Mouse (Mus musculus): ENCODE measurements around the gene Cenpb.

Cenpb gene

DNA sequence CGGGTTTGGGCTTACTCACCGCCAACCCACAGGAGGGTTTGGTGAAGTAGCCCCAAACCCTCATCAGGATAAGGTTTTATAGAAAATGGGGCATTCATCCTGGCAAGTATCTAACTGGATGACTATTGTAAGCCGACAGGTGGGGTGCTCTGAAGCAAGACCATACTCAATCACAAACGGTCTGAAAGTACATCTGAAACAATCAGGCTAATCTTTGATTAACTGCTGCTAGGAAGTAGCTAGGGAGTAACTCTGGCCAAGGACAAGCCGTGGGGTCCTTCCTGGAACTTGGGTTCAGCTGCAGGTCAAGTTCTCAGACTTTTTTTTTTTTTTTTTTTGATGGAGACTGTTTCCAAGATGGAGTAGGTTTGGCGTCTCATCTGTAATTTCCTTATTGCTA lies 11.9 kb downstream of the Cenpb start:
- DNase-seq (ENCODE audit: low read depth, low spot score) = no peak

DNA sequence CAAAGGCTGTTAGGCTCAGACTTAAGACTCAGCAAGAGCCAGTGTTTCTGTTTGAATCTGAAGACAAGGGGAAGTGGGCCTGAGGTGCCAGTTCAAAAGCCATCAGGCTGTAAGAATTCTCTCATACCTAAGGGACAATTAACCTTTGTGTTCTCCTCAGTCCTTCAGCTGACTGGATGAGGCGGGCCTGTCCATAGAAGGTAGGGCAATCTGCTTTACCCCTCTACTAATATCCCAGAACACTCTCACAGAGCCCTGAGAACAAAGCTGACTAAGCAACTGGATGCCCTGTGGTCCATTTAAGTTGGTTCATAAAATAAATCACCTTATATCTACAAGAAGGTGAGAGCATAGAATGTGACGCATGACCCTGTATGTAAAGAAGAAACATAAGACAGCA lies 13.7 kb downstream of the Cenpb start:
- no peak for DNase-seq (ENCODE audit: low read depth, low spot score)

DNA sequence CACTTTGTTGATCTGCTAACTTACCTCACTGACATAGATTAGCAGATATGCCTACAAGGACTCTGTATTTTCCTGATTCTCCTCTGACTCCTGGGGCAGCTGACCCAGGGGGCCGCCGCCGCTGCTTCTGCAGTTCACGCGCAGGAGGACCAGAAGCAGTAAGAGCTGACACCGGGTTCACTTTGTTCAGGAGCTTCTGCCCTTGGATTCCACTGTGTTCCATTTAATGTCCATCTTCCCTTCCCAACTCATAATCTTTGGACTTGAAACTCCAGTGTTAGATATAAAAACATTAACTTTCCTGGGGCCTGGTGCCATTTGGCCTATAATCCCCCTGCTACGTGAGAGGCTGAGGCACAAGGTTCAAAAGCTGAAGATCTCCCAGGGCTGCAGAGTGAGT lies 15.9 kb downstream of the Cenpb start:
- no peak for DNase-seq (ENCODE audit: low read depth, low spot score)

DNA sequence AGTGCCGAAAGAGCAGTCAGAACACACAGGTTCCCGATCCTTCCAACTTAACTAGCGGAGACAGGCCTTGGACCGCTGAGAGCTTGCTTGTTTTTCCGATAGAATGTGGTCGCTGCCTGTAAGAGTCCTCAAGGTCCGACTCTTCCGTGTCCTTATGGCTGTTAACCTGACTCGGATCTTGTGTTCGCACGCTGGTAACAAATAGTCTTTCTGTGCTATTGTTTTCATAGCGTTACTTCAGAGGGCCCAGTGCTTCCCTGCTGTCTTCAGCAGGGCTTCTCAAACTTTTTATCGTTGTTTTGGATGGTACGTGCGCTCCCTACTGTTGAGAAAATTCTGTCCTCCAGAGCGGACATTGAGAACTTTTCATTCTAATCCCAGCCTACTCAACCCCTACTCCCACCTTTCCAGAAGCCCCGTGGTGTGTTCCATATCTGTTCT lies 19.2 kb downstream of the Cenpb start:
- DNase-seq (ENCODE audit: low read depth, low spot score) = no peak

DNA sequence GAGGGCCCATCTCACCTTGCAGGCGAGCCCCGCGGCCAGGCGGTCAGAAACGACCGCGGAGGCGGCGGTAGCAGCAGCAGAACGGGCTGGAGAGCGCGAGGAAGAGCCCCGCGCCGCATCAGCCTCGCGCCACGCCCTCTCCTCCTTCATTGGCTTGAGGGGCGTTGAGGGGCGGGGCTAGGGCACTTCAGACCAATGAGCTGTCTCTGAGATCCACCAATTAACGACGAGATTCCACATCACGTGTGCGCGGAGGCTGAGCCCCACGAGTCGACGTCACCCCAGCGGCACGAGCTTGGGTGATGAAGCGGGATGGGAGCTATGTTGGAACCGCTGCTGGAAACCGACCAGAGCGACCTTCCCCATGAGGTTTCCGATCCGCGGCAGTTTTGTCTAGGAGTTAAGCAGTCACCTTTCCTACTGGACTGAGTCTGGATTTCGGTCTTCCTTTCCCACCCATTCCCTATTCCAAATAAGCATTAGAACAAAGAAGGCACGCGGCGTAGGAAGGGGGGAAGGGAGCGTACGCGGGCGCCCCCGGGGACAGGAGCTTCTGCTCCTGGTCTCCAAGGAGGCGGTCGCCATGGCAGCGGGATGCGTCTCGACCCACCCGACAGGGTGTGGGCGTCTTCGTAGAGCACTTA lies 19.8 kb downstream of the Cenpb start, which contains the start of gene 1700037H04Rik:
1700037H04Rik (minus strand) TSS at position 144 of the 644 bp plus-strand sequence.
- peak; percentile 98 for DNase-seq (ENCODE audit: low read depth, low spot score)

DNA sequence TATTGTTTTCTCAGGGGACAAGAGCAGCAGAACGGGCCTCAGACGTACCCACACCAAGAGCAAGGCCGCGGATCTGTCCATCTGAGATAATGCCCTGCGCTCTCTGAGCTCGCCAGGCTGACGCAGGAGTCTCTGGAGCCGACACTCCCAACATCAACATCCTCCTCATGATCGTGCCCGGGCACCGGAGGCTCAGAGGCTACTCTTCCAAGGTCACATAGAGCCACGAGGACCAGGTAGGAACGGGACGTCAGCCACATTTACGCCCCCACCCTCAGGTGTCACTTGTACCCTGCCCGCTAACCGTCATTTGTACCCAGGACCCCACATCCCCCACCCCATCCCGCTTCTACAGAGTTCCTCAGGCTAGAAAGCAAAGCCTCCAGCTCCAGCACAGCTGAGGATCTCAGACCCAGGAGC lies 20.4 kb downstream of the Cenpb start:
- no peak for DNase-seq (ENCODE audit: low read depth, low spot score)

DNA sequence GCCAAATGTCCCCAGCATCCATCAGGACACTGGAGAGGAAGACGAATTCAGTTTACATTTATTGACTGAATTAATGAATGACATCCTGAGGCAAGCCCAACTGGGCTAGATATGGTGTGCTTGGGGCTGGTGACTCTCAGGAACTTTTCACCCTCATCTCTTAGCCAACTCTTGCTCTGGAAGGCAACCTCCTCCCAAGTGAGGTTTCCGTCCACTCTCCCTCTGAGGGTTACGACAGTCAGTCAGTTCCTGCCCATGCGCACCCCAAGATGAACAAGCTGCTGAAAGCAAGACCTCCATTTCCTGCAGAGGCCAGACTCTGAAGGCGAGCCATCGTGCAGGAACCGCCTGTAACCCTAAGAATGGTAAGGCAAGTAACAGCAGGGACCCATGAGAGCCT lies 22.9 kb downstream of the Cenpb start:
- DNase-seq (ENCODE audit: low read depth, low spot score) = no peak

DNA sequence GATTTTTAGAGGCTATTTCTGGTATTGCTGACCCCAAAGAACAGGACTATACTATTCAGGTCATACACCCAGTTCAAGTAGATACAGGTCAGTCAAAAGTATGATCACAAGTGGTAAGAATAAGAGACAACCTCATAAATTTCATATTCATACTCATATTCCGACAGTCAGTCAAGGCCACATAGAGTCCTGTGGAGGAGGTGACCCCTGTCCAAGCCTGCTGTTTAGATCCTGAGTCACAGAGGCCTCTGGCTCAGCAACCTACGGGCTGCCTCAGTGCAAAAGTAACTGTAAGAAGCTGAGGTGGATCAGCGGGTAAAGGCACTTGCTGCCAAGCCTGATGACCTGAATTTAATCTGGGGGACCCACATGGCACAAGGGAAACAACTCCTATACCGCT lies 25.8 kb downstream of the Cenpb start:
- DNase-seq (ENCODE audit: low read depth, low spot score) = no peak

DNA sequence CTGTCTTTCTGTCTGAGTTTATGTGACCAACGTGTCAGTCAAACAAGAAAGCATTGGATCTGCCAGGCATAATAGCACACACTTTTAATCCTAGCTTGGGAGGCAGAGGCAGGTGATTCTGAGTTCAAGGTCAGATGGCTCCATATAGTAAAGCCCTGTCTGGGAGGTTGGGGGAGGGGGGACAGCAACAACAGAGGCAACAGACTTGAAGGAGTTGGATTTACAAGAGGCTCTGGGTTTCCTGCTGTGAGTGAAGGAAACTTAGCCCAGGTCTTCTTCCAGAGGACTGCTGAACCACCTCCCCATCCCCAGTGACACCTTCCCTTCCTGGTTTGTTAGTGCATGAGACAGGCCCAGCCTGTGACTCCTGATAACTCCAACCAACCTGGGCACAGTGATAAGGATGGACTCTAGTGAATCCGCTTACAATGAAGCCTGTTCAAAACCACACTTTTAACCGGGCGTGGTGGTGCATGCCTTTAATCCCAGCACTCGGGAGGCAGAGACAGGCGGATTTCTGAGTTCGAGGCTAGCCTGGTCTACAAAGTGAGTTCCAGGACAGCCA lies 27.6 kb downstream of the Cenpb start:
- DNase-seq (ENCODE audit: low read depth, low spot score) = no peak

DNA sequence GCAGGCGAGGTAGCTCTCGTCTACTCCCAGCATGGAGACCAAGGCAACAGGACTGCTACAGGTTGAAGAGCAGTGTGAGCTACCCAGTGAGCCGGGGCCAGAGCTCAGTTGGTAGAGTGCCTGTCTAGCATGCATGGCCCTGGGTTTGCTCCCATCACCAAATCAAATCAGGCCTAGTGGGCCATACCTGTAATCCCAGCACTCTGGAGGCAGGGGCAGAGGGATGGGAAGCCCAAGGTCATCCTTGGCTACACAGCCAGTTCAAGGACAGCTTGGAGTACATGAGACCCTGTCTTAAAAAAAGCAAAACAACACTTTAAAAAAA lies 30.7 kb downstream of the Cenpb start:
- DNase-seq (ENCODE audit: low read depth, low spot score) = no peak

DNA sequence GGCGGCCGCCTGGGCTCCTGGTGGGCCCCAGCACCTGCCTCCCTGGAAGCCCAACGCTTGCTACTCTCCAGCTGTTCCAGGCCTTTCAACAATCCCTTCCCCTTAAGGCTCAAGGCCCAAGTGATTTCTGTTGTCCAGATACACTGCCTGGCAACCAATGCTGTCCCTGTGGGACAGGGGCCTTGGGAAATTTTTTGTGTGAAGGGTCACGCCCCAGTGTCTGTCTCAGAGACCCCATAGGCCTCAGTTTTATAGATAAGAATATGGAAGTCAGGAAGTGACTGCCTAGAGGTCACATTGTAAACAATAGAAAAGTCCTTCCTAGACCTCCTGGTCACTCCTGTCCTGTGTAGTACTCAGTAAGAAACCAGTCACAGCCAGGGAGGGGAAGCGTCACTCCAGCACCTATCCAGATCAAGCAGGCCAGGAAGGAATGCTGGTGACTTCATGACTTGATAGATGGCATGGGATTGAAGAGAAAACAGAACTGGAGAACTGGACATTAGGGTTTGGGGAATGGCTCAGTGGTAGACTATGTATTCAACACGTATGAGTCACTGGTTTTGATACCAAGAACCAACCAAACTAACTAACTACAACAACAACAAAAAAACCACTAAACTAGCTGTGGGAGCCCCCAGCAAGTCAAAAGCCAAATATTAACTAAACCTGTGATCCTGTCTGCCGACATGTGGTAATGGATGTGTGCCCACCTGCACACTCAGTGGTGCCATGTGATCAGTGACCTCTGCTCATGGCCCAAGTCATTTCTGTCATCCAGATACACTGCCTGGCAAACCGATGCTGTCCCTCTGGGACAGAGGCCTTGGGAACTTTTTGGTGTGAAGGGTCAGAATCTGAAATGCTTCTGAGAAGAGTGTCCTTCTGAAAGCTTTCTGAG lies 31.3 kb downstream of the Cenpb start:
- no peak for DNase-seq (ENCODE audit: low read depth, low spot score)

DNA sequence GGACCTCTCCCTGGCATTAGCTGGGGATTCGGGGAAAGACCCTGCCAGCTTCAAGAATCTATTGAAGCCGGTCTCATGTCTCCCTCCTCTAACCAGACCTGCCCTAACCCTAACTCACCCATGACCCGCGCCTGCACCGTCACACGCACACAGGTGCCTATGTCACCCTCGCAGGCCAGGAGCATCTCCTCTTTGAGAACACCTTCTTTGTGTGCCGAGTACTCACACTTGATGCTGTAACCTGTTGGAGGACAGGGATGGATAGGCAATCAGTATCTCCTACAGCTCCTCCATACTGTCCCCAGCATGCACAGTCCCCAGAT lies 32.9 kb downstream of the Cenpb start:
- no peak for DNase-seq (ENCODE audit: low read depth, low spot score)

DNA sequence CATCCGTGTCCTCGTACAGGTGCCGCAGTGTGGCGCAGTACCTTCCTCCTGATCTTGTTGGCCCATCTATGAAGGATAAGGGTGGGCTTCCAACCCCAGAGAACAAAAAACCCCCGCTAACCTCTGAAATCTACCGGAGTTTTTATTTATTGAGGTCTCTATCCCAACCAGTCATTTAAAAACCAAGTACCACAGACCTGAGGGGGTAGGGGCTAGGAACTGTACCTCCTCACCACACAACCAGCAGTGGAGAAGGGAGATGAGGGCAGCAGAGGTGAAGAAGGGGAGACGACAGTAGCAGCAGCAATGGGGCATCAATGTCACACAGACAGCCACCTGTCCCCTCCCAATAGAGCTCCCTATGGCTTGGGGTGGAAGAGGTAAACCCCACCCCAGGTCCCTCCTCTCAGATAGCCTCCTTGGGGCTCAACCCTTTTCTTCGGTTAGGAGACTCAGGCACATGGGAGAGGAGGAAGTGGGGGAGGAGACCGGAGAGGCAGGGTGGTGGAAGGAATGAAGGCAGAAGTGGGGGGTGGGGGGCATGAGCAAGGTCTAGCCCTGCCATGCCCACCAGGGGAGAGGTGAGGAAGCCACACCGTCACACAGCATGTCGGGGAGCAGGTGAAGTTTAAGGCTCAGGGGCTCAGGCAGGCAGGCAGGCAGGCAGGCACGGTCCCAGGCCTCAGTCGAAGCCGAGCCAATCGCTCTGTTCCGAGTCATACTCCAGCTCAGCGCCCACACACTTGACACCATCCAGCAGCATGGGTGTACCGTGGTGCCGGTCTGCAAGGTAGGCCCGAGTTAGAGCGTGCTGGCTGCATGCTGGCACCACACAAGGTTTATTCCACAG lies 33.4 kb downstream of the Cenpb start:
- DNase-seq (ENCODE audit: low read depth, low spot score) = no peak

DNA sequence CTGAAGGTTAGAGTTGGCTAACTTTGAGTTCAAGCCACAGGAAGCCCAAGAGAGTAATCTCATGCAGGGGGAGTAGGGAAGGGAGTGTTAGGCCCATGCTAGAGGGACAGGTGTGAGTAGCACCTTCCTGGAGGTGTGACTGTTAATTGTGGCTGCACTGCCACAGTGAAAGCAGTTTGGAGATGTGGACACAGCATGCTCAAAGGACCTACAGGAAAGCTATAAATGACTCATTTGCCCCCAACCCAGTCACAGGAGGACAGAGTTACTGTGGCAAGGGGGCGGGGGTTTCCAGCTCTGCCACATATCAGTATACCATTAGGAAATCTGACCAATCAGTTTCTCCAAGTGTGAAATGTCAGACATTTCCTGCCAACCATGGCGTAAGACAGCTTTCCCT lies 34.3 kb downstream of the Cenpb start:
- no peak for DNase-seq (ENCODE audit: low read depth, low spot score)

DNA sequence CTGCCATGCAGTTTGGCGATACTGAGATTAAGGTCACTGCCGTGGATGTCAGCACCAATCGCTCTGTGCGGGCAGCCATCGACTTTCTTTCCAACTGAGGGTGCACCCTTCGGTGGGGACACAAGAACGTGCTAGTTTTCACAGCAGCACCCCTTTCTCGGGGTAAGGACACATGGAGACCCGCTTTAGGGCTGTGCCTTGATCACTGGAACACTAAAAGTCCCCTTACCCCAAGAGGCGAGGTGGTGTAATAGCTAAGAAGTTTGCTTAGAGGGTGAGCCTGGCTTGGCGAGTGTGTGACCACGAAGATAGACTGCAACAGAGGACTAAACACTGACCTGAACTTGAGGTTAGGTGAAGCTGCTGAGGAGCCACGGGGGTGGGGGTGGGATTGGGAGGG lies 34.7 kb downstream of the Cenpb start:
- no peak for DNase-seq (ENCODE audit: low read depth, low spot score)

DNA sequence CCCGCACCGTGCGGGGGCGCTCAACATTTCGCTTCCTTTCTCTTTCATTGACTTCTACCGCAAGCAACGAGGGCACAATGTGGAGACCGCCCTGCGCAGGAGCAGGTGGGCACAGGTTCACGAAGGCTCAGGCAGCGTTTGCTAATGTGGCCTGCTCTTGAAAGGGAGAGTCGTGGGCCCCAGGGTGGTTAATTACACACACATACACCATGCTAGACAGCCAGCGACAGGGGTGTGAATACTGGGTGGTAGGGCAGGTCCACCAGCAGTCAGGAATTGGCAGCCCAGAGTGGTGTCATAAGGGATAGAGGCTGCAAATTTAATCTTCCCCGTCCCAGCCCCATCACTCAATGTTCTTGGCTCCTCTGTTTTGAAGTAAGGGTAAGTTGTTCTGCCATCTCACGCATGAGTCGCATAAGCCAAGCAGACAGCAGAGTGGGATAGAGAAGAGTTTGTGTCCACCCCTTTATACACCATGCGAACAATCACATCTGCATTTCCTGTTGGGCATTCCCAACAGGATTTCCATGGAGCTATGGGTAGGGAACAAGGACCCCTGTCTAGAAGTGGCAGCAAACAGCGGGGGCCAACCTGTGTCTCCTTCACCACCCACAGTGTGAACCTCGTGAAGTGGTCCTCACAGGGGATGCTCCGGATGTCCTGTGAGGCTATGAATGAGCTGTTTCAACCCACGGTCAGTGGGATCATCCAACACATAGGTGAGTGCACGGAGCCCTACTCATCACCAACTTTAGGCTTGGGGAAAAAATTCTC lies 36.7 kb downstream of the Cenpb start:
- DNase-seq (ENCODE audit: low read depth, low spot score) = no peak

DNA sequence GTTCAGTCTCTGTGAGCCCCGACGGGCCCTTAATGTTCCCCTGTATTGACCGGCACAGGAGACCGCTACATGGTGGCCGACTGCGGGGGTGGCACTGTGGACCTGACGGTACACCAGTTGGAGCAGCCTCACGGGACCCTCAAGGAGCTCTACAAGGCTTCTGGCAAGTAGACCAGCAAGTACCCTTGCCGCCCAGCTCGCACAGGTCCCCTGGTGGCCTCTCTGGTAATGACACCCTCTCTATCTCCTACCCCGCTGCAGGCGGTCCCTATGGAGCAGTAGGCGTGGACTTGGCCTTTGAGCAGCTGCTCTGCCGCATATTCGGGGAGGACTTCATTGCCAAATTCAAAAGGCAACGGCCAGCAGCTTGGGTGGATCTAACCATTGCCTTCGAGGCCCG lies 37.3 kb downstream of the Cenpb start:
- DNase-seq (ENCODE audit: low read depth, low spot score) = peak; percentile 70

DNA sequence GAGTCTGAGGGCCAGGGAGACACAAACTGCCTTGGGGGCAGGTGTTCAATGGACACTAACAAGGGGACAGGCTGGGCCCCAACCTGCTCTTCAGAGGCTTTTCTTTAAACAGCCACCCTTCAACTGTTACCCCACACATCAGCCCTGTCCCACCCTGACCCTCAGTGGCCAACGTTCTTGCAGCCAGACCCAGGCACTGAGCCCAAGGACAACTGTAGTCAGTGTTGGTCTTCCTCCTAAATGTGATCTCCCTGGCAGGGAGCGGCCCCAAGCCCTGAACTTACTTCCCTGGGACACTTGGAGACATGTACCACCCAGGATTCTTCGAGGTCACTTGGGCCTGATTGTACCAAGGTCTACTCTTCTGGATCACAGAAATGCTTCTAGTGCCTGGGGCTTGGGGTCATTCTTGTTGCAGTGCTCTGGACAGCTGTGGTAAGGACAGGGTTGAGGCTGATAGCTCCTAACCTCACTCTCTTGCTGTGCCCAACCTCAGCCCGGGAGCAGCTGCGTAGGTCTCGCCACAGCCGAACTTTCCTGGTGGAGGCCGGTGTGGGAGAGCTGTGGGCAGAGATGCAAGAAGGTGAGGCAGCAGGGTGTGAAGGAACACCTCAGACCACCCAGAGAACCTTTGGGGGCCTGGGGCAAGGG lies 38.4 kb downstream of the Cenpb start:
- no peak for DNase-seq (ENCODE audit: low read depth, low spot score)

DNA sequence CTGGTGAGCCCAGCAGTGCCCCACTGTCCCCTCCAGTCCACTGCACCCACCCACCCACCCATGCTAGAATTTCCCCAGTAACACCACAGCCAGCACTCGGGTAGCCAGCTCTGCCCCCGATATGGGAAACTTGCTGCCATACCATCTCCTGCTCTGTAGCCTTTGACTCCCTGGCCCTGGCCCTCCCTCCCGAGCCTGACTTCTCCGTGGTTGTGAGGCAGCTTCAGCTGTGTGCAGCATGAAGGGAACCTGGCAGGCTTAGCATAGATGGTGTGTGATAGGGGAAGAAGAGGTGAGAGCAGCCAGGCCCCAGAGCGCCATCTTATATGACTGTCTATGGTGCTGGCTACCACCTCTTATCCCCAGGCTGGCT lies 39.3 kb downstream of the Cenpb start:
- no peak for DNase-seq (ENCODE audit: low read depth, low spot score)

DNA sequence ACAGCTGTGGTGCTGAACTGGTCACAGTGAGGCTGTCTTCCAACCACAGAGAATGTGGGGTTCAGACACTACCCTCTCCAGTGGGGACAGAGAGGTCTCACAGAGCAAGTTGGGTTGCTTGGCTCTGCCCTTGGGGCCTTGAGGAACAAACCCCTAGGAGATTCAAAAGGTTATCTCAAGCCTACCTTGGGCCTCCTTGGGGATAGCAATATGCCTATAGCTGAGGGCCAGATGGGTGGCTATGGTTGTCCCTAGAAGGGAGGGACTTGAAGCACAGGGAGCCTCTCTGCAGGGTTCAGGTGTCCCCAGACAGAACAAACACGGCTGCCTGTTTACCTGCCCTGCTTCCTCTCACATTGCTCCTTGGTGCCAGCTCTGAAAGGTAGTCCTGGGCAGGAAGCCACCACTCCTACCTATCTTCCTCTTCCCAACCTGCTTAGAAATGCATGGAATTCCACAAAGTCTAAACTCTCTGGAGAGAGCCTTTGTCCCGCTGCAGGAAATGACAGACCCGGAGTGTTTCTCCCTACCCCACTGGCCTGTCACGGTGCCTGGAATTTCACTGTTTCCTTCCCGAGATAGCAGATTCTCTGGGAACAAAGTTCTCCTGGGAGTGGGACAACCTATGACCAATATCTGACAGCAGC lies 39.9 kb downstream of the Cenpb start:
- no peak for DNase-seq (ENCODE audit: low read depth, low spot score)
